Mouse (Mus musculus): ENCODE results near the gene Frzb. TPM values are rescaled to one million over a fixed set of nuclear protein-coding genes. Genes with fewer than 3 reads are reported as not detected.

Frzb gene
- polyA plus RNA-seq, 1 experiment from 2014 or later: 1.5 TPM

DNA sequence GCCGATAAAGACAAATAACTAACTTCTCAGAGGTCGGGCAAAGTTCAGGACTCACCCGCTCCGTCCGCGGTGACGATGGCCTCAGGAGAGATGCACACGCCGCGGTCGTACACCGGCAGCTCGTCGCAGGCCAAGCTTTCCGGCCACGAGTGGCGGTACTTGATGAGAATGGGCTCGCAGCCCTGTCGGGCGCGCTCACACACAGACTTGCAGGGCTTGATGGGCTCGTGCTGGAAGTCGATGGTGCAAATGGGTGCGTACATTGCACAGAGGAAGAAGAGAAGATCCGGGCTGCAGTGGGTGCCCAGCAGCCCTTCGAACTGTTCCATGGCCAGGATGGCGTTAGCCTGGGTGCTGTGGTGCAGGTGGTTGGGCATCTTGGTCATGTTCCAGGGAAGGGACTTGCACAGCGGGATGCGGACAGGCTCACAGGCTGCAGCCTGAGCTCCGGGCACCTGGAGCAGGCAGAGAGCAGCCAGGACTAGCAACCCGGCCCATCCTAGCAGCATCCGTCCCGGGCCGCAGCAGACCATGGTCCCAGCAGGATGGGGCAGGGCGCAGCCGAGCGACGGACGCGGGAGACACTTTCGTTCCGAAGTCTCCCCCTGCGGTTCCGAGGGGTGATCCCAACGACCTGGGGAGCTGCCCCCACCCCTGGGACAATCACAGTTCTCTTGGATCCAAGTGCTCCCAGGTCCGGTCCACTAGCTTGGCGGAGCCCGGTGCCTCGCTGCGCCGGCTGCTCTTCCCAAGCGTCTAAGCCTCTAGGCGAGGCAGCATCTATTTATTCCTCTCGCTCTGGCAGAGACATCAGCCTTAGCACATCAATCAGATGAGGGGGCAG is 895 bp downstream of the Frzb start:
- Histone ChIP-seq H3K27me3 (ENCODE audit: control insufficient read depth, insufficient read depth, low read depth, low read length) (peaks cover 16% of the 10 kb centered on the region), H3K27ac (ENCODE audit: low read length) (no peak overlapping the region), H3K36me3 (ENCODE audit: control insufficient read depth, insufficient read depth, low read length) (no peaks in the 10 kb centered on the region), H3K9me3 (ENCODE audit: control insufficient read depth, low read length) (peaks cover 6% of the 10 kb centered on the region), H3K4me2 (ENCODE audit: low read depth, low read length) (peak overlapping the region; percentile 93), H3K4me1 (replicated peaks; ENCODE audit: control insufficient read depth, insufficient read depth, low read length) (peaks cover 7% of the 10 kb centered on the region), H3K4me3 (ENCODE audit: low read length) (peak overlapping the region; percentile 55), H3K9ac (ENCODE audit: low read length) (peak overlapping the region; percentile 50)
- peak; percentile 52 for ATAC-seq (ENCODE audit: low read depth)
- WGBS: under 1% methylated on average over 51 of the region's 54 CpGs

- peaks cover 6% of the 10 kb centered on the region for H3K9me3 ChIP-seq (ENCODE audit: control insufficient read depth, low read length)
- peaks cover 7% of the 10 kb centered on the region for H3K4me1 ChIP-seq (replicated peaks; ENCODE audit: control insufficient read depth, insufficient read depth, low read length)
- ATAC-seq (ENCODE audit: low read depth): no peak
- no peak overlapping the region for H3K27ac ChIP-seq (ENCODE audit: low read length)
- 7% methylated on average over 10 of the region's 10 CpGs for WGBS
- peak overlapping the region; percentile 55 for H3K4me3 ChIP-seq (ENCODE audit: low read length)
- peaks cover 16% of the 10 kb centered on the region for H3K27me3 ChIP-seq (ENCODE audit: control insufficient read depth, insufficient read depth, low read depth, low read length)
- peak overlapping the region; percentile 93 for H3K4me2 ChIP-seq (ENCODE audit: low read depth, low read length)
- no peak overlapping the region for H3K9ac ChIP-seq (ENCODE audit: low read length)
- no peaks in the 10 kb centered on the region for H3K36me3 ChIP-seq (ENCODE audit: control insufficient read depth, insufficient read depth, low read length)
Observed at GRCm38 (mm10) chr2:80445926-80446307, 1.5 kb downstream of the Frzb start.

DNA sequence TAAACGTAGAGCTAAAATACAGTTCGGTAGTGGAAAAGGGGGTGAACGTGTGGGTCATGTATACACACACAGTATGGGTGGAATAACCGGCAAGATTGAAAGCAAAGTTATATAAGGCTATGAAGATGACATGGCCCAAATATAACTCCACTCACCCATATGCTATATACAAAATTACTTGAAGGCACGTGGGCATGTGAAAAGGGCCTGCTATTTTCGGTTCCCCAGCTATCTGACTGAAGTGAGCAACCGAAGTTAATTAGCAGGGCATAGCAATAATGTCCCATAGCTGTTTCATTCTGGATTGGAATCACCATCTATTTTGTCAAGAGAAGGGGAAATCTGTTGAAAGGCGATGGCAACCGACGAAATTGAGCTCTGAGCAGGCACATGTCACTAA is 1.9 kb downstream of the Frzb start:
- 58% methylated on average over 10 of the region's 10 CpGs for WGBS
- Histone ChIP-seq H3K27me3 (ENCODE audit: control insufficient read depth, insufficient read depth, low read depth, low read length) (peaks cover 16% of the 10 kb centered on the region), H3K9ac (ENCODE audit: low read length) (no peak overlapping the region), H3K4me1 (replicated peaks; ENCODE audit: control insufficient read depth, insufficient read depth, low read length) (peaks cover 7% of the 10 kb centered on the region), H3K4me2 (ENCODE audit: low read depth, low read length) (no peak overlapping the region), H3K36me3 (ENCODE audit: control insufficient read depth, insufficient read depth, low read length) (no peaks in the 10 kb centered on the region), H3K4me3 (ENCODE audit: low read length) (no peak overlapping the region), H3K27ac (ENCODE audit: low read length) (no peak overlapping the region), H3K9me3 (ENCODE audit: control insufficient read depth, low read length) (peaks cover 6% of the 10 kb centered on the region)
- no peak for ATAC-seq (ENCODE audit: low read depth)

DNA sequence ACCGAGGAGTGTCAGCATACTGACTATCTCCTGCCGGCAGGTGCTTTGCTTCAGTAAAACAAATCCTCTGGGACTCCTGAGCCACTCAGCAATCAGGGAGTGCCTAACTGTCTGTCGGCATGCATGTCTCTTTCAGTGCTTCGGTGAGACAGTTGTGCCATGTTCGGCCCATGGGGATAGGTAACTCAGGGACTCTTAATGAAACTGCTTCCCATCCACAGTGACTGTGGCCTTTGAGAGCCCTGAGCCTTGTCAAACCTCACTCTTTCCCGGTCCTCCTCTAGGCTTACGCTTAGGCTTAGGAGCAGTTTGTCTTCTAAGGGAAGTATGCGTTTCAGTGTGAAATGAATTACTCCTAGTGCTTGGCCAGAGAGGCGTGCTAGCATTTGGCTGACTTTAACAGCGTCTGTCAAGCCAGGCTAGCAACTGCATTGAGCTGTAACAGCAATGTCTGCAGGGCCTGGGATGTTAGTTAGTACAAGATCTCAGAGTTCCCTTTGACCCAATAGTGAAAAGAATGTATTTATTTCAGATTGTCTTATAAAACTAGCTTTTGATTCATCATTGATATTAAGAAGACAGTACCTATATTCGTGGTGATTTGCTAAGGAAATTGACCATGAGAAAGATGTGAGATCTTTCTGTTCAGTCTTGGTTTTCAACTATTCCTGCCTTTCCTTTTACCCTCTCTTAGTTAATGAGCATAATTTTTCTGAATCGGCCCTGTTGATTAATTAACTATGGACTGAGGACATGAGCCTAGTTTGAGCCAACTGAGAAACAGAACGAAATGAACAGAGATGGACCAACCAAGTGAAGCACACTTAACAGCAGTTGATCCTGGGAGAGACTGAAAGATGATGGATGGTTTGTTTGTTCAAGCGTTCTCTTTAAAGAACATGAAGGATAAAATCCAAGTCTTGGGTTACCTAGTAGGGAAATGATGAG is 2.7 kb downstream of the Frzb start:
- ATAC-seq (ENCODE audit: low read depth): no peak
- peaks cover 16% of the 10 kb centered on the region for H3K27me3 ChIP-seq (ENCODE audit: control insufficient read depth, insufficient read depth, low read depth, low read length)
- H3K27ac ChIP-seq (ENCODE audit: low read length): no peak overlapping the region
- H3K4me1 ChIP-seq (replicated peaks; ENCODE audit: control insufficient read depth, insufficient read depth, low read length): peaks cover 7% of the 10 kb centered on the region
- WGBS: 69% methylated on average over 14 of the region's 14 CpGs
- H3K4me2 ChIP-seq (ENCODE audit: low read depth, low read length): no peak overlapping the region
- H3K9me3 ChIP-seq (ENCODE audit: control insufficient read depth, low read length): peaks cover 6% of the 10 kb centered on the region
- H3K36me3 ChIP-seq (ENCODE audit: control insufficient read depth, insufficient read depth, low read length): no peaks in the 10 kb centered on the region
- H3K4me3 ChIP-seq (ENCODE audit: low read length): no peak overlapping the region
- no peak overlapping the region for H3K9ac ChIP-seq (ENCODE audit: low read length)

DNA sequence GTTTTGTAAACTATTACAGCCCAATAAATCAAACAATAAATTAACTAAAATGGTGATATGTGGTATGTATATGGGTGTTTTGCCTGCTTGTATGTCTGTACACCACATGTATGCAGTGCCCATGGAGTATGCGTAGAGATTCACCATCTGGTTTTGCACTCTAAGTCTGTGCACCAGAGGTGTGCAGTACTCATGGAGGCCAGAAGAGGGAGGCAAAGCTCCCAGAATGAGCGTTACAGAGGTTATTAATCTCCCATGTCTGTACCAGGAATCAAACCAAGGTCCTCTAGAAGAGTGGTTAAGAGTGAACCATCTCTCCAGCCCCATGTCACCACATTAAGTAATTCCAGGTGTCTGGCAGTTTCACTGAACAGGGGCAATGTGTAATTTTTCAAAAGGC is 3.5 kb downstream of the Frzb start:
- H3K27me3 ChIP-seq (ENCODE audit: control insufficient read depth, insufficient read depth, low read depth, low read length): peaks cover 16% of the 10 kb centered on the region
- WGBS: 87% methylated on average over 2 of the region's 2 CpGs
- no peak for ATAC-seq (ENCODE audit: low read depth)
- H3K27ac ChIP-seq (ENCODE audit: low read length): no peak overlapping the region
- no peak overlapping the region for H3K4me3 ChIP-seq (ENCODE audit: low read length)
- H3K36me3 ChIP-seq (ENCODE audit: control insufficient read depth, insufficient read depth, low read length): no peaks in the 10 kb centered on the region
- H3K4me1 ChIP-seq (replicated peaks; ENCODE audit: control insufficient read depth, insufficient read depth, low read length): peaks cover 7% of the 10 kb centered on the region
- H3K4me2 ChIP-seq (ENCODE audit: low read depth, low read length): no peak overlapping the region
- H3K9ac ChIP-seq (ENCODE audit: low read length): no peak overlapping the region
- peaks cover 6% of the 10 kb centered on the region for H3K9me3 ChIP-seq (ENCODE audit: control insufficient read depth, low read length)

DNA sequence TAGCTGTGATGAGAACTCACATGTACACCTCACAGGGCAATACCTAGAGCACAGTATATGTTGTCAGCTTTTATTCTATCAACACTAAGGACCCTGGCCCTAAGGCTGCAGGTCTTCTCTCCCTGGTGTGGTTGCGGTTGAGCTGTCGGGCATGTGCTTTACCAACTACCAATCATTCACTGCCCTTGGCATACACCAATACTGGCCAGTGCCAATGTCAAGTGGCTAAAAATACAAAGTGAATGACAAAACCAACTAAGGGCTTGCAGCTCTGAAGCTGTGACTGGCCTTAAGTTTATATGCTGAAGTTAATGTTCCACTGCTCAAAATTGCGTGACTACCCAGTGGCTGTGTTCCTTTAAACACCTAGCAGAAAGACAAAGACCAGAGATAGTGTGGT is 6.0 kb downstream of the Frzb start:
- ATAC-seq (ENCODE audit: low read depth): no peak
- H3K4me1 ChIP-seq (replicated peaks; ENCODE audit: control insufficient read depth, insufficient read depth, low read length): peaks cover 3% of the 10 kb centered on the region
- 92% methylated on average over 3 of the region's 3 CpGs for WGBS
- no peak overlapping the region for H3K9ac ChIP-seq (ENCODE audit: low read length)
- H3K9me3 ChIP-seq (ENCODE audit: control insufficient read depth, low read length): peaks cover 6% of the 10 kb centered on the region
- H3K4me2 ChIP-seq (ENCODE audit: low read depth, low read length): no peak overlapping the region
- H3K27me3 ChIP-seq (ENCODE audit: control insufficient read depth, insufficient read depth, low read depth, low read length): peaks cover 10% of the 10 kb centered on the region
- H3K4me3 ChIP-seq (ENCODE audit: low read length): no peak overlapping the region
- H3K27ac ChIP-seq (ENCODE audit: low read length): no peak overlapping the region
- no peaks in the 10 kb centered on the region for H3K36me3 ChIP-seq (ENCODE audit: control insufficient read depth, insufficient read depth, low read length)

DNA sequence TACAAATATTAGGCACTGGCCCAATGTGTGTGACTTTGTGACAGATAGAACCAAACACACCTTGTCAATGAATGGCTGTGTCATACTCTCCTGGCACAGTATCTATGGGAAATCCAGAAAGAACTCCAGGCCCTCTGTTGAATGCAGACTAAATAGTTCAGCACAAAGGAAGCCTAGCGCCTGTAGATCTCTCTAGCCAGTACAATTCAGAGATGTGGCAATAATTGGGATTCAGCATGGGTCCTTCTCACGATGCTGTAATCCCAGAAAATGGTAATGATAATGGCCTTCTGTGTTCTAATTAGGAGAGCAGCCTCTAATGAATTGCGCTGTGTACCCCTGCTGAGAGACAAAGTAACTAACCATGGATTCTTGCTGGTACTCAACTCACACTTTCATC is 8.6 kb downstream of the Frzb start:
- Histone ChIP-seq H3K4me3 (ENCODE audit: low read length) (no peak overlapping the region), H3K27me3 (ENCODE audit: control insufficient read depth, insufficient read depth, low read depth, low read length) (no peaks in the 10 kb centered on the region), H3K27ac (ENCODE audit: low read length) (no peak overlapping the region), H3K9me3 (ENCODE audit: control insufficient read depth, low read length) (peaks cover under 1% of the 10 kb centered on the region; the same call in 1 of the 2 replicates), H3K36me3 (ENCODE audit: control insufficient read depth, insufficient read depth, low read length) (no peaks in the 10 kb centered on the region), H3K4me1 (replicated peaks; ENCODE audit: control insufficient read depth, insufficient read depth, low read length) (no peaks in the 10 kb centered on the region), H3K4me2 (ENCODE audit: low read depth, low read length) (no peak overlapping the region), H3K9ac (ENCODE audit: low read length) (no peak overlapping the region)
- 87% methylated on average over 3 of the region's 3 CpGs for WGBS
- ATAC-seq (ENCODE audit: low read depth): no peak

DNA sequence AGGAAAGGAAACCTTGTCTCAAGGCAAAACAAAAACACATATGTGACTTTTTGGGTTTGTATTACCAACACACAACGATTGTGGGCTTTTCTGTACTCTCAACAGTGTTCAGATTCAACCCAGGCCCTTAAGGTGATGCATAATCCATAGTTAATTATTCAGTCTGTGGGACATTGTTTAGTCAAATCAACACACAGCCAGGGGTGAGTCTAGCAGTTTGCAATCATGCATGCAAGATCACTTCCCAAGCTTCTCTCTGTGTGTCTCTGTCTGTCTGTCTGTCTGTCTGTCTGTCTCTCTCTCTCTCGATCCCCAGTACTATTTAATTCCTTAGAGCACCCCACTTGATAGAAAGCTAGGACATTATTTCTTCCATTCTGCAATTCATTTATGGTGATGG is 10.0 kb downstream of the Frzb start:
- Histone ChIP-seq H3K9me3 (ENCODE audit: control insufficient read depth, low read length) (no peaks in the 10 kb centered on the region), H3K36me3 (ENCODE audit: control insufficient read depth, insufficient read depth, low read length) (no peaks in the 10 kb centered on the region), H3K9ac (ENCODE audit: low read length) (no peak overlapping the region), H3K4me2 (ENCODE audit: low read depth, low read length) (no peak overlapping the region), H3K4me1 (replicated peaks; ENCODE audit: control insufficient read depth, insufficient read depth, low read length) (no peaks in the 10 kb centered on the region), H3K27ac (ENCODE audit: low read length) (no peak overlapping the region), H3K4me3 (ENCODE audit: low read length) (no peak overlapping the region), H3K27me3 (ENCODE audit: control insufficient read depth, insufficient read depth, low read depth, low read length) (no peaks in the 10 kb centered on the region)
- 60% methylated on average over 2 of the region's 2 CpGs for WGBS
- no peak for ATAC-seq (ENCODE audit: low read depth)
